Mouse (Mus musculus) erythroblast, embryonic 14.5 days (primary cell): ENCODE measurements around the gene Sar1a.

ENCODE experiments used
- GATA1 ChIP-seq: IDR thresholded peaks from 2 replicates; pipeline ENCODE4 v1.6.1; 2012; ENCODE audit warnings: low read length, inconsistent platforms, mixed read lengths
- TAL1 ChIP-seq: IDR thresholded peaks from 3 replicates; pipeline ENCODE4 v1.6.1; 2012; ENCODE audit warnings: low read length, inconsistent platforms, mixed read lengths

- TF ChIP-seq TAL1, result no peak
- TF ChIP-seq GATA1, result no peak
These were observed 36.1 kb downstream of the Sar1a start for GRCm38 (mm10) chr10:61715996-61716864.
